Mouse (Mus musculus) cerebellum, adult 8-10 months (tissue): ENCODE measurements around the gene Cyfip2.
"Not testable (repeated sequence)": the region's sequence is repeated elsewhere in the genome, so short reads cannot be mapped to it uniquely, and the experiment has no call there.

Experiments
- DNase-seq: peaks from one replicate; pipeline ENCODE4 v3.0.0; 2022

The Cyfip2 gene

GRCm38 (mm10) chr11:46230184-46230583, 82.5 kb downstream of the Cyfip2 start:
- no peak for DNase-seq

DNA sequence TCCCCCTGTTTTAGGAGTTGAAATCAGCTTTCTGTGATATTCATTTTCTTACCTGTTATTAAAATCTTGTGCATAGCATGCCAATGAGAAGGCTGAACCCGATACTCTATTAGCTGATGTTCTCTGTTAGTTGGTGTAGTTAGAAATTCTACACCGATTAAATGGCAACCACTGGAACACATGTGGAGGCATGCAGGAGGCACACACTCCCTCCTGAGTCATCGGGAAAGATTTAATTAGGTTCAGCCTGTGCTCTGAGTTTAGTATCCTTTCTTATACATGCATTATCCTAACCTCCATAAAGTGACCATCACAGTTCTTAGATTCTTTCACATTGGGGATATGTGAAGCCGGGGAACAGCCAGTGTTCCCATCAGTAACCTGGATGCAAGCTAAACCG, 87.3 kb downstream of the Cyfip2 start:
- DNase-seq = no peak

GRCm38 (mm10) chr11:46223575-46223974, 89.1 kb downstream of the Cyfip2 start:
- no peak for DNase-seq

DNA sequence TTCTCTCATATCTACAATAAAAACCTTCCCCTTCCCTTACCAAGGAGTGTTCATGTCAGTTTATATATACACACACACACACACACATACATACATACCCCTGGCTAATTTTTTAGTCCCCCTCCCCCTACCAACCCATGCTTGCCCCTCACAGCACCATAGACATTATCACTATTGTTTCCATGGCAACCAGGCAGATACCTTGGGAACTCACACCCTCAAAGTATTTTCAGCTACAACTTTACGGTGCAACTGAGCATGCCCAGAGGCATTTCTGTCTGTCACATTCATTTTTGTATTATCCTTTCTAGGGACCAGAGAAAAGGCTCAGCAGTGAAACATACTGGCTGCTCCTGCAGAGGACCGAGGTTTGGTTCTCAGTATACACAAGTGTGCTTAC, 92.4 kb downstream of the Cyfip2 start:
- no peak for DNase-seq

GRCm38 (mm10) chr11:46219380-46219779, 93.3 kb downstream of the Cyfip2 start:
- no peak for DNase-seq

GRCm38 (mm10) chr11:46218584-46218983, 94.1 kb downstream of the Cyfip2 start:
- DNase-seq = no peak

DNA sequence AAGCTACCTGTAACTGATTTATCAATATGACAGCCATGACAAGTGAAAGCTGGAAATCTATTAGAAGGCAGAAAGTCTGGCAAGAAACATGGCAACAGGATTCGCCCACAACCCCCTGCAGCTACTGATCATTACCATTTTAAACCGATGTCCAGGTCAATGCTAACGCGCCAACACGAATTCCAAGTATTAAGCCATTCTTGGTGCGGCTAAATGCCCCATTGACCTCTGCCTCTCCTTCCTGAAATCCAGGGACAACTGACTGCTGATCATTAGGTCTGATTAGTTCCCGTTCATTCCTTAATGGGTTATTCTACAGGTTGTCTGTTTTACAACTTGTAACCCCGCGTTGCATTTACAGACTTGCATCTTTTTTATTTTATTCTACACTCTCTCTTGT, 95.0 kb downstream of the Cyfip2 start:
- no peak for DNase-seq

- no peak for DNase-seq
Measured at GRCm38 (mm10) chr11:46216669-46217068, 96.0 kb downstream of the Cyfip2 start.

DNA sequence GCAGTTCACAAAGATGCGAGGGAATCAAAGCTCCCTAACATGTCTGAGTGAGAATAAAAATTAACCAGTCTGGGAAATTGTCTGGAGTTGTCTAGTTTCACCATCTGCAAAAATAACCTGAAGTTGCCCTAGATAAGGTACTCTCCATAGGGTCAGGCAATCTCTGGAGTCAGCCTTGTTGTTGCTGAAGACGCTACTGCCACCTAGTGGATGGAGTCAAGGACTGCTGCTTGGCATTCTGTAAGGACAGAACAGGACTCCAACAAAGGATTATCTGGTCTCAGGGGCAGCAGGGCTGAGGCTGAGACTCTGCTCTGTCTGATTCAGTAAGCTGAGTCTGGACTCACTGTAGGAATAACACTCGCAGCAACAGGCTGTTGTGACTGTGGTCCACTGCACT, 97.3 kb downstream of the Cyfip2 start:
- DNase-seq = peak; percentile 57

- no peak for DNase-seq
Measured at GRCm38 (mm10) chr11:46214368-46215230, 98.1 kb downstream of the Cyfip2 start.

- DNase-seq = no peak
Measured at GRCm38 (mm10) chr11:46213844-46214243, 98.8 kb downstream of the Cyfip2 start.

GRCm38 (mm10) chr11:46211858-46212257, 100.8 kb downstream of the Cyfip2 start:
- no peak for DNase-seq

GRCm38 (mm10) chr11:46209884-46210283, 102.8 kb downstream of the Cyfip2 start:
- DNase-seq = no peak

DNA sequence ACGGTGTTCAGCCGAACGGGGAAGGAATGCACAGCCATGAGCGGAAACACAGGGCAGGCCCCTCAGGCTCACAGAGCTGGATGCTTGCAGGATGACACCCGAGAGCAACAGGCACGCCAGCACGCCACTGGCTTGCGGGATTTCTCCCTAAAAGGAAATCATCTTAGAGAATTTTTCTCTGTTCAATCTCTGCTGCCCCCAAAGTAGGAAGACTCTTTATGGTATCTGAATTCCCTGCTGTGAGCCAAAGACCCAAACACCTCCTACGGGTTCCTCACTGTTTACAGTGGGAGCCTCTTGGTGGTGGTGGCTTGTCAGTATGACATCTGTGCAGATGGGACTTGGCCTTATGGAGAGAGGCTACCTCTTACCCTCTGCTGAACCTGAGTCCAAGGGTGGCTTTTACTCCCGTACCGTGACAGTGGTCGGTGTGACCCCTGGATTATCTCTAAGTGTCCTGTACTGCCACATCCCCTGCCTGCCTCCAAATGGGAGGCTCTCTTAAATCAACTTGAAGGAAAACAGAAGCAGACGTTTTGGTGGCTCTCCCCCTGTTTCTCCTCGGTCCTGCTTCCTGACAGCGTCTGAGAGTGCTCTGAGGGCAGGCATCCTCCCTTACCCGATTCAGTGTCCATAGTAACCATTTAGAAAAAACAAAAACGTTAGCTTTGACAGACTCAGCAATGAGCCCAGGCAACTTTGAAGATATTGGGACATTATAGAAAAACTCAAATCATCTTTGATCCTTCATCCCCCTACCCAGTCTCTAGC, 106.8 kb downstream of the Cyfip2 start:
- DNase-seq = no peak

DNA sequence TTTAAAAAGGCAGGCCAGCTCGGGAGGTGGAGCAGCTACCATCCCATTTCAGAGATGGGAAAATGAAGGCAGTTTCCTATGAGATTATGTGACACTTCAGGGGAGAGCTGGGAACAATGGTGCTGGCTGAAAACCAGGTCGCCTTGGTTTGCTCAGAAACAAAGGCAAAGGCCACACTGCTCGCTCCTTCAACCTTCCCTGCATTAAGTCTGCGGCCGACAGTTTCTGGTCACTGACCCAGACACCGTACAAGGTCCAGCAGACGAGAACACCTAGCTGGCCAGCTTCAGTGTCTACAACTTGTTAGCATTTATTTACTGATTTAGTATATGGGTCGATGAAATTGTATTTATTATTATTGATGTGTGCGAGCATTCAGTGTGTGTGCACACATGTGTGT, 107.8 kb downstream of the Cyfip2 start:
- no peak for DNase-seq

DNA sequence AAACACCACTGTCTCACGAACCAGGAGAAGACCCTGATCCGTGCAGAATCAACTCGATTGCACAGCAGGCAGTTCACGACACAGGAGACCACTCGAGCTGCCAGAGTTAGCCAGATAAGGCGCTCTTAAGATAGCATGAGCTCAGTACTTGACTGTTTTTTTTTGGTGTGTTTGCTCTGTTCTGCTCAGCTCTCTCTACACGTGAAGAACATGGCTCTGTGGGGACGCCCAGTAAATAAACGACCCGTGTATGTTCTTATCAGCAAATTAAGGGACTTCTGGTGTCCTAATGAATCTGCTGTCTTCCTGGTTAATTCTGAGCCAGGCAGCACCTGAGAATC, 110.1 kb downstream of the Cyfip2 start:
- no peak for DNase-seq

DNA sequence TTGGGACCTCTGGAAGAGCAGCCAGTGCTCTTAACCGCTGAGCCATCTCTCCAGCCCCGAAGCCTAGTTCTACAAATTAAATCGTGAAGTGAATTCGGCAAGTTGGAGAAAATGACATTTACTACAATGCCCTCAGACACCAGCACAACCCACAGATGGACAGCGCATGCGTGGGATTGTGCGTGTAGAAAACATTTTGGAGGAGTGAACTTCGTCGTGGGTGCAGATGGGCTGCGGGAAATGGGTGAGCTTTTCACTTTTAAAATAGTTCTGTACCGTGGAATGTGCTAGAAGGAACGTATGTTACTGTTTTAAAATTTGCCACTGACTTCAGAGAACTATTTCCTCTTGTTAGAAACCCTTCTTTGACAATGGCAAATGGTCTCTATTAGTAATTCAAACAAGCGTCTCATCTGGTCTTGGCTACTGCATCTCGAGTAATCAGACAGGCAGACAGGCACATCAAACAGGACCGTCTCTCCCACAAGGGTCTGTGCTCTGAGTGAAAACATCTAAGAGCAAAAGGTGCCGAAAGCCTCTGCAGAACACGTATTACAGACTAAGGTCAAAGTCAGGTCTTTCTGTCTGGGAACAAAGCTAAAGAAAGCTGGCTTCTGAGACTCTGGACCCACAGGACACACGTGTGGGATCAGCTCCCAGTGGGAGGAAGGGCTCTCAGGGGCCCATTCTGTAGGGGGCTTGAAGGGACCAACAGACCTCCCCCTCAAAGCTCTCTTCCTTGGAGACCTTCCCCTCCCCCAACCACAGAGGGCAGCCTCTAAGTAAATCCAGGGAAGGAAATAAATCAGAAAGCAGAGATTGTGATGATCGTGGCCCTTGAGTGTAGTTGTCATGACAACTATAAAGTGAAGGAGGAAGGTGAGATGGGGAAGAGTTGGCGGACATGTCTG, 110.8 kb downstream of the Cyfip2 start:
- no peak for DNase-seq

DNA sequence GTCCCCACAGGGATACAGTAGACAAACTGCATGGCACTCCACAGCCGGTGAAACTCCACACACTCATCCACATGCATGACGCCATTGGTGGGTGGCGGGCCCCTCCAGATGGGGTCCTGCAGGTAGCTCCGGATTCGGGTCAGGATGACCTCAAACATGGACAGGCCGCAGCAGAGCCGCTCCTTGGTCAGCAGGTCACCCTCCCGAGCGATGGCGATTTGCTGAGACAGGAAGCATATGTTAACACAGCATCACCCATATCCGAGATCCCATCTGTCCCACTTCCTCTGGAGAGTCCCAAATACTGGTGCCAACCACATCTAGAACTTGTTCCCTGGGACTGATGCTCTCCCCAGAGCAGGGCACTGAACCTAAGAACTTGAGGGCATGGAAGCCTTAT, 112.0 kb downstream of the Cyfip2 start:
- DNase-seq = peak; percentile 37

- DNase-seq = no peak
Measured at GRCm38 (mm10) chr11:46194175-46194574, 118.5 kb downstream of the Cyfip2 start.

DNA sequence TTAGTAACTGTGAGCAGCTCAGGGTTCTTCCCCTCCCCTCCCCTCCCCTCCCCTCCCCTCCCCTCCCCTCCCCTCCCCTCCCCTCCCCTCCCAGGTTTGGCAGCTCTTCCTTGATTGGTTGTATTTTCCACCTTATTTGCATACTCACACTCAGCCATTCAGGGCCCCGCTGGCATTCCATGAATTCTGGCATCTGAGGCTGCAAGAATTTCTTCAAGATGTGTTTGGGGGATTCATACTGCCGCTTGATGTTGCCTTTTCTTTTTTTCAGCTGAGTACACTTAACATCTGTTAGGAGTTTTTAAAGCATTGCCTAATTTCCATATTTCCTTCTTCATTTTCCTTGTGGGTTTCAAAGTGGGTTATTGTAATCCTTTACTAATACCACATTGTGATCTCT, 124.4 kb downstream of the Cyfip2 start:
- no peak for DNase-seq

DNA sequence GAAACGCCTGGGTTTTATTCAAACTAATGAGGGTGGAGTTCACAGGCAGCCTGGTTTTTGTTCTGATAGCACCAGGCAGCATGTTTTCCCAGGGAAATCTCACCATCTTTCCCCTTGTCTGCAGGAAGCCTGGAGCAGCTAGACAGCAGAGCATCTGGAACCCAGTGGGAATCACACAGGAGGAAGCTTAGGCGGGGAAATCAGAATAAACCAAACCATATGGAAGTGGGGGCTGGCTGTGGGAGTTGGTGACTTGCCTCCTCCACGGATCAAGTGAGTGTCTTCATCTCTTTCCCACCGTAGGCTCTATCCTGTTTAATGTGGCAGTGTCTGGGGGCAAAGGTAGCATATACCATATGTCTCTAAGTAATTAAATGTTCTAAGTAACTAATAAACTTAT, 127.2 kb downstream of the Cyfip2 start:
- peak; percentile 23 for DNase-seq

GRCm38 (mm10) chr11:46184946-46185345, 127.7 kb downstream of the Cyfip2 start:
- no peak for DNase-seq

GRCm38 (mm10) chr11:46182031-46182430, 130.6 kb downstream of the Cyfip2 start:
- not testable (repeated sequence) for DNase-seq
